Mouse (Mus musculus) E14TG2a.4 (cell line): ENCODE measurements at regions not wholly inside any gene's neighbourhood (a gene's known extent, or its start where the extent isn't known, plus 50 kb on each side); places are given as distances from the start of the nearest gene placed in this dataset.

Source experiments
- CTCF ChIP-seq: conservative IDR thresholded peaks from 2 replicates; pipeline ENCODE4 v1.5.1; 2014; ENCODE audit warnings: low read length
- POU5F1 ChIP-seq: IDR thresholded peaks from 2 replicates; pipeline ENCODE4 v1.6.1; 2014; ENCODE audit warnings: low read length, borderline replicate concordance

- TF ChIP-seq CTCF (no peak), POU5F1 (no peak)
Measured at GRCm38 (mm10) chr6:31137351-31137750, 178.5 kb upstream of the Klf14 start.
